Mouse (Mus musculus): Measurements from ENCODE around the gene Pygl. TPM values are rescaled to one million over a fixed set of nuclear protein-coding genes. Genes with fewer than 3 reads are reported as not detected.

Pygl gene
- total RNA-seq (2021): 1 to 10 TPM; 3.2 to 5.4 TPM
- long read RNA-seq, experiment 1, partial matches to known transcripts: 0 of 2 reads
- long read RNA-seq, experiment 1, other reads (novel, unspliced or antisense): 0 of 2 reads
- long read RNA-seq, experiment 2, transcript Pygl-201 (20 exons, 2,825 nt): major isoform, 5 of 6 reads
- long read RNA-seq, experiment 2, partial matches to known transcripts: 1 of 6 reads
- long read RNA-seq, experiment 2, other reads (novel, unspliced or antisense): 0 of 6 reads

GRCm38 (mm10) chr12:70231294-70231693, at the start of gene Pygl:
TSS of gene Pygl (minus strand) at chr12:70231488.
- no peak for DNase-seq (ENCODE audit: low spot score in 2 of 2)

DNA sequence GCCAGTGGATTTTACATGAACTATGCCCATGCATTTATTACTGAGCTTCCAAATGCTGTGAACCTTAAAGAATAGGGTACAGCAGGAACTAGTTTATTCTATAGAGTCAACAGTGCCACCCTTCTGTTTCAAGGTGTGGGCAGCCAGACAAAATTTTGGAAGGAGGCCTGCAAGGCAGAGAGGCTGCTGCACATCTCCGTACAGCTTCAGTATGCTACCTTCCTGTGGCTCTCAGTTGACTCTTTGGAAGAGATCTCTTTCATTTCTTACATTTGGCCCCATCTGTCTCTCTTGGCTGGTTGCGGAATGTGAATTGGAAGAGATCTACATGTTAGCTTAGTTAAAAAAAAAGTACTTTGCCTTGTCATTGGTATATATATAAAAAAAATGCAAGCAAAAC, 49.6 kb upstream of the Pygl start:
- DNase-seq (ENCODE audit: low spot score in 2 of 2): no peak

DNA sequence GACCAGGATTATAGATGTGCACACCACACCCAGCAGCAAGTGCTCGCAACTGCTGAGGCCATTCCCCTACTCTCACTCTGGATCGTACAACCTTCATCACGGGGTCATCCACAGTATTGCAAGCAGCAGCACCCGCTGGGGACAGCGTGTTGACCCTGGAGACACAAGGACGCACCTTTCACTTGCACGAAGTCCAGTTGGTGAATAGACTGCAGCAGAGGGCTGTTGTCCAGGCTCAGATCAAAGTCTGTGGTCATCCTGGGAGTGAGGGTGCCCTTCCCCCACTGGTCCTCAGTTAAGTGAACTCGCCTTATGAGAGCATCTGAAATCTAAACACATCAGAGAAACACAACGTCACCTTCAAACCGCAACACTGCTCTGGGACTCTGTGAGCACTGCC, 49.1 kb upstream of the Pygl start:
- no peak for DNase-seq (ENCODE audit: low spot score in 2 of 2)

GRCm38 (mm10) chr12:70277071-70277939, 46.0 kb upstream of the Pygl start:
- DNase-seq (ENCODE audit: low spot score in 2 of 2): no peak

- no peak for DNase-seq (ENCODE audit: low spot score in 2 of 2)
Measured at GRCm38 (mm10) chr12:70269724-70270123, 38.4 kb upstream of the Pygl start.

DNA sequence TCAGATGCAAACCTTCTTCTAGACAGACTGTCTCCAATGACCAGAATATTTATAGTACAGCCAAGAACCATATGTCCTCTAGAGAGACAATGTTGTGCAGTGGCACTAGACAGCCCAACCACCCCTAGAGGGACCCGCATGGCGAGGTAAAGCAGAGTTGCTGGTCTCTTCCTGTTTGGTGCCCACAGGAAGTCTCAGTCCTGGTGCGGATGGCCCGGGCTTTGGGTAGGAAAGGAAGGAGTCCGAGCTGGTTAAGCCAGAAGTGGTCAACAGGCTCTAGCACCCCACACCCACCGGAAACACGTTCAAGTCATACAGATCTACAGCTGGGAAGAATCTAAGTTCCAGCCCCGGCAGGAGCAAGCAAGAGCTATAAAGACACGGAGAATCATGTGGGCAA, 36.0 kb upstream of the Pygl start:
- no peak for DNase-seq (ENCODE audit: low spot score in 2 of 2)

- DNase-seq (ENCODE audit: low spot score in 2 of 2): no peak
Measured at GRCm38 (mm10) chr12:70266494-70266931, 35.2 kb upstream of the Pygl start.

DNA sequence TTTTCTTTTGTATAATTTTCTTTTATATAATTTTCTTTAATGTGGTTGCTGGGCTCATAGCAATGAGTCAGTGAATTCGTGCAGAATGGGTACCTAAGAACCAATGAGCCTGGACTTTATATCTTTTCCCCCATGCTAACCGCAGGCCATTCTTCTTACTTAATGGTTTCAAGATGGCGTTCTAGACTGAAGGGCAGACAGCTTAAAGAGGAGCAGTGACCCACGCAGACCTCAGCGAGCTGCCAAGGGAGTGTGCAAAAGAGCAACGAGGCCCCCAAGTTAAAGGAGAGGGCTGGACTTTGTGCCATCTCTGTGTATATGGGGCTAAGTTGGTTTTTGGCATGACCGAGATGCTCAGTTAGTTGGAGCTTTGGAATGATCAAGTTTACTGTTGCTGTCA, 32.4 kb upstream of the Pygl start:
- no peak for DNase-seq (ENCODE audit: low spot score in 2 of 2)

- no peak for DNase-seq (ENCODE audit: low spot score in 2 of 2)
Measured at GRCm38 (mm10) chr12:70262271-70262953, 31.1 kb upstream of the Pygl start.

GRCm38 (mm10) chr12:70251210-70251884, 20.1 kb upstream of the Pygl start:
- DNase-seq (ENCODE audit: low spot score in 2 of 2): no peak

DNA sequence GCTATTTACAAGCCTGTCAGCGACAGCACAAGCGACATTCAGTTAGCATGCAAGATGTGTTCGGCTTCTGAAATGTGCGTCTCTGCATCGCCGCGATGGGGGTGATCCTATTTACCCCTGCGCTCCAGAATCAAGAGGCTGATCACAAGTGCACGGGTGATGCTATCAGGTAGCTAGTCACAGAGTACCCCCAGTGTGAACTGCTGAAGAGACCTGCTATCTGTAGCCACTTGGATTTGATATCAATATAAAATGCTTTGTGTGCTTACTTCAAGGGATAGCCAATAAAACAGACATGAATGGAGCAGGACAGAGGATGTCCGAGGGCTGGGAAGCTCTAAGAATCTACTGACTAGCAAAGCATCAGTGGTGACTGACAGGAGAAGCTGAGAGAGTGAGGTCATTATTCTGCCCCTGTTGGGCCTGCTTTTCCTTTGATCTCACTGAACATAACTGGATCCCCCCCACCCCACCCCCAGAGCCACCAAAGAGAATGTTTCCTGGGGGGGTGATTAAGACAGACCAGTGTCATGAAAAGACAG, 18.4 kb upstream of the Pygl start:
- DNase-seq (ENCODE audit: low spot score in 2 of 2): no peak

DNA sequence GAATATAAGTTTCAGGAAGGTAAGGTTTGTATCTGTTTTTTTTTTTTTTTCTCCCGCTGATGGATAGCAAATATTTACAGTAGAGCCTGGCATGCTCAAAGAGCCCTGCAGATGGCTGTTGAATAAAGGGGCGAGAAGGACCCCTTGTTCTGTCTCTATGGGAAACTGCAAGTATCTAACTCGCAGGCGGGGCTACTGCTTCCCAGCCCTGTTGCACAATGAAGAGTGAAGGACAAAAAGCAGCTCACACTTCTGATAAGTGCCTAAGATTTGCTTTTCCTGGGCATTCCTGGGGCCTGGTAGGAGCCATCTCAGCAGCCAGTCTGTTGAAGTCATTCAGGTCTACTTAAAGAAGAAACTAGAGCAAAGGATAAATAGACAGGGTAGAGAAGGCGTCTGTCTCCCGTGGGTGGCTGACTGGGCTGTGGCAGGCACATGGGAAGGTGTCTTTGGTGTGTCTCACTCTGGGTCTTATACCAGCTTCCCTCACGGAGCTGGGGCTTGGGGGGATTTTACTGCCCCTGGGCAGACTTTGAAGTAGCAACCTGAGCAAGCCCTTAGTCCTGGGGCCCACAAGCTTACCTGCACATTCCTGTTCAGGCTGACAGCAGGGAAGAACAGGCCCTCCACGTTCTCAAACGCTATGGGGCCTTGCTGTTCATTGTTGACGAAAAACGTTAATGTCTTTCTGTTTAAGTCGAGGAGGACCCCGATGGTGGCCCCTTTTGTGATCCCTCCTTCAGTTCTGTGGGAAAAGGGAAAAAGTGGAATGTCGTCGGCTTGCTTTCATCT, 16.6 kb upstream of the Pygl start:
- no peak for DNase-seq (ENCODE audit: low spot score in 2 of 2)

GRCm38 (mm10) chr12:70242550-70242949, 11.3 kb upstream of the Pygl start:
- peak in 1 of 2 experiments; percentile 50 for DNase-seq (ENCODE audit: low spot score in 2 of 2)

DNA sequence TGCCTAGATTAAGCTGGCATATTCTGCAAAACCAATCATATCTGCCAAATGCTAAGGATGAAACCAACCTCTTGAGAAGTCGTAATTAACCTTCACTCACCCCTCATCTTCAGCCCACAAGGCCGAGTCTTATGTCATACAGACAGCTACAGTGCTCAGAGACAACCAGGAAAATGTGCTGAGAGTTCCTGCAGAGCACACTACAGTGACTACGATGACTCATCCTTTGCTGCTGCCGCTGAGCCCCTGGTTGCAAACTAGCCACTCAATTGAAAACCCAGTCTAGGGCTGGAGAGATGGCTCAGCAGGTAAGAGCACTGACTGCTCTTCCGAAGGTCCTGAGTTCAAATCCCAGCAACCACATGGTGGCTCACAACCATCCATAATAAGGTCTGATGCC, 8.5 kb upstream of the Pygl start:
- no peak for DNase-seq (ENCODE audit: low spot score in 2 of 2)

- peak in 1 of 2 experiments; percentile 49 for DNase-seq (ENCODE audit: low spot score in 2 of 2)
Measured at GRCm38 (mm10) chr12:70238604-70239003, 7.3 kb upstream of the Pygl start.

GRCm38 (mm10) chr12:70234938-70235484, 3.7 kb upstream of the Pygl start:
- peak; percentile 81 to 82 for DNase-seq (ENCODE audit: low spot score in 2 of 2)

- DNase-seq (ENCODE audit: low spot score in 2 of 2): no peak
Measured at GRCm38 (mm10) chr12:70234411-70234810, 3.1 kb upstream of the Pygl start.

- DNase-seq (ENCODE audit: low spot score in 2 of 2): no peak
Measured at GRCm38 (mm10) chr12:70233637-70234315, 2.5 kb upstream of the Pygl start.

DNA sequence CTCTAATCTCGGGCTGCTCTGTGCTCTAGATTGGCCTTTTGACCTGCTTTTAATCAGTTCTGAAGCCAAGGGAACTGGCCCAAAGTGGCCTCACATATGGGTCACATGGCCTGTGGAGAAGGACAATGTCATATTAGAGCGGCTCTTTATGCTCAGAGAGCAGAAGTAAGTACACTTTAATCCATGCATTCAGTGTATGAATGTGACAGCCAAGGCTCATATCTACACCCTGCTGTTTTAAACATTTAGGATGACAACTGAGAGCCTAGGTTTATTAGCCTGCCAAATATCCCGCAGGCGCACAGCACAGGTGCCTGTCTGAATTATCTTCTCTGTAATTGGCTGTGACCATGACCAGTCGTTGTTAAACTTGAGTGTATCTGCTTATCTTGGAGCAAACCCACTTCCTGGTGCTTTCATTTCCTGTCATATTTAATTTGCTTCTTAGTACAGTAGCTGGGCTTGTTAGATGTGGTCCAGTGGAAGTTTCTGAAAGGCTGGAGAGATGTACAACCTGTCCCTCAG, 794 bp upstream of the Pygl start:
- no peak for DNase-seq (ENCODE audit: low spot score in 2 of 2)
